Mouse (Mus musculus) limb, embryonic 11.5 days (tissue): ENCODE measurements around the gene Hip1. TPM values are rescaled to one million over a fixed set of nuclear protein-coding genes. Genes with fewer than 3 reads are reported as not detected.
A peak's percentile ranks its signal among the peaks of the same experiment; 100 is the strongest.
"Not testable (repeated sequence)": the region's sequence is repeated elsewhere in the genome, so short reads cannot be mapped to it uniquely, and the experiment has no call there.

Source experiments
- ATAC-seq: fragments of 200-750 bp; cut with Nextera tagmentation; 2 replicates; pipeline ENCODE4 v1.8.0; 2017; ENCODE audit warnings: low read depth; ENCODE audit not compliant: insufficient number of reproducible peaks, low FRiP score, low TSS enrichment
- DNase-seq: peaks from one replicate; pipeline ENCODE4 v3.0.0-alpha.2; 2015; ENCODE audit warnings: low spot score
- H3K27ac ChIP-seq: fragments of 300-500 bp; sonication (generic); replicated peaks from 2 replicates; pipeline ENCODE4 v1.5.1; 2014; ENCODE audit warnings: low read depth, mild to moderate bottlenecking, low read length
- H3K27me3 ChIP-seq: fragments of 300-500 bp; sonication (generic); 2 replicates; pipeline ENCODE4 v1.6.1; 2014; ENCODE audit warnings: mild to moderate bottlenecking, low read length, mixed read lengths; ENCODE audit not compliant: control insufficient read depth, insufficient read depth
- H3K36me3 ChIP-seq: fragments of 300-500 bp; sonication (generic); 2 replicates; pipeline ENCODE4 v1.6.1; 2014; ENCODE audit warnings: mild to moderate bottlenecking, low read length, moderate library complexity, mixed read lengths; ENCODE audit not compliant: control insufficient read depth, insufficient read depth
- H3K4me1 ChIP-seq: fragments of 300-500 bp; sonication (generic); 2 replicates; pipeline ENCODE4 v1.6.1; 2014; ENCODE audit warnings: low read length, mixed read lengths; ENCODE audit not compliant: control insufficient read depth, insufficient read depth
- H3K4me2 ChIP-seq: fragments of 300-500 bp; sonication (generic); 2 replicates; pipeline ENCODE4 v1.6.1; 2014; ENCODE audit warnings: low read depth, mild to moderate bottlenecking, moderate library complexity; ENCODE audit not compliant: severe bottlenecking
- H3K4me3 ChIP-seq: fragments of 300-500 bp; sonication (generic); 2 replicates; pipeline ENCODE4 v1.5.1; 2014; ENCODE audit warnings: low read depth, low read length
- H3K9ac ChIP-seq: fragments of 300-500 bp; sonication (generic); 2 replicates; pipeline ENCODE4 v1.6.1; 2014; ENCODE audit warnings: mild to moderate bottlenecking, low read length
- H3K9me3 ChIP-seq: fragments of 300-500 bp; sonication (generic); 2 replicates; pipeline ENCODE4 v1.6.1; 2016; ENCODE audit warnings: low read length; ENCODE audit not compliant: control insufficient read depth
- WGBS: fragments of 180-500 bp; shearing (Covaris S2); extraction: QIAGEN DNeasy Blood & Tissue Kit; methylation state at CpG from one replicate; pipeline ENCODE4 v1.1.7; 2014; 5-methylcytosine and 5-hydroxymethylcytosine counted together
- polyA plus RNA-seq: library from polyadenylated mRNA; unstranded; fragments of >200 nt; fragmentation: Nextera tagmentation; extraction: Ambion mirVana; gene quantifications from 2 replicates; pipeline ENCODE4 v1.2.1, GENCODE M21; 2014

Gene Hip1
- polyA plus RNA-seq, 1 experiment from 2014 or later = 35.2 TPM

GRCm38 (mm10) chr5:135375167-135375566 lies 169.8 kb downstream of the Hip1 start:
- Histone ChIP-seq H3K4me3 (no peak overlapping the region), H3K4me2 (no peak overlapping the region), H3K4me1 (peaks cover 5% of the 10 kb centered on the region; the same call in 1 of the 2 replicates), H3K36me3 (peaks cover 40% of the 10 kb centered on the region), H3K27ac (no peak overlapping the region), H3K27me3 (no peaks in the 10 kb centered on the region), H3K9ac (no peak overlapping the region), H3K9me3 (no peaks in the 10 kb centered on the region)
- DNase-seq (no peak), ATAC-seq (no peak)
- 95% methylated on average over 8 of the region's 8 CpGs for WGBS

GRCm38 (mm10) chr5:135373601-135374000 lies 171.3 kb downstream of the Hip1 start:
- DNase-seq = no peak
- H3K27ac ChIP-seq = no peak overlapping the region
- WGBS = 94% methylated on average over 5 of the region's 5 CpGs
- no peak overlapping the region for H3K9ac ChIP-seq
- peaks cover 5% of the 10 kb centered on the region; the same call in 1 of the 2 replicates for H3K4me1 ChIP-seq
- H3K4me3 ChIP-seq = no peak overlapping the region
- no peaks in the 10 kb centered on the region for H3K27me3 ChIP-seq
- H3K36me3 ChIP-seq = peaks cover 33% of the 10 kb centered on the region
- no peak for ATAC-seq
- no peak overlapping the region for H3K4me2 ChIP-seq
- no peaks in the 10 kb centered on the region for H3K9me3 ChIP-seq

GRCm38 (mm10) chr5:135371195-135371594 lies 173.7 kb downstream of the Hip1 start:
- Histone ChIP-seq H3K4me3 (no peak overlapping the region), H3K4me1 (peaks cover 5% of the 10 kb centered on the region; the same call in 1 of the 2 replicates), H3K9ac (no peak overlapping the region), H3K27ac (no peak overlapping the region), H3K27me3 (no peaks in the 10 kb centered on the region), H3K9me3 (no peaks in the 10 kb centered on the region), H3K4me2 (peak overlapping the region; percentile 23; the same call in 1 of the 2 replicates), H3K36me3 (peaks cover 24% of the 10 kb centered on the region)
- 96% methylated on average over 13 of the region's 13 CpGs for WGBS
- DNase-seq = no peak
- no peak for ATAC-seq

GRCm38 (mm10) chr5:135369787-135370654 lies 174.9 kb downstream of the Hip1 start, which contains the start of gene Nsun5:
Nsun5 (plus strand) TSS chr5:135369953.
- Histone ChIP-seq H3K9ac (peak within 1 kb of the TSS; percentile 63), H3K4me2 (peak within 1 kb of the TSS; percentile 82), H3K9me3 (no peaks in the 10 kb centered on the region), H3K36me3 (peaks cover 14% of the 10 kb centered on the region; the same call in 1 of the 2 replicates), H3K27ac (no peak within 1 kb of the TSS), H3K27me3 (no peaks in the 10 kb centered on the region), H3K4me1 (peaks cover 5% of the 10 kb centered on the region; the same call in 1 of the 2 replicates), H3K4me3 (peak within 1 kb of the TSS; percentile 64)
- ATAC-seq (peak; percentile 67; the same call in 1 of the 2 replicates), DNase-seq (peak; percentile 98)
- WGBS = under 1% methylated on average over 64 of the region's 64 CpGs

GRCm38 (mm10) chr5:135369196-135369595 lies 175.7 kb downstream of the Hip1 start:
- ATAC-seq, DNase-seq, H3K9me3 ChIP-seq, H3K27ac ChIP-seq, H3K27me3 ChIP-seq, H3K4me1 ChIP-seq: not testable (repeated sequence)
- 54% methylated on average over 9 of the region's 9 CpGs for WGBS
- Histone ChIP-seq H3K36me3 (peaks cover 11% of the 10 kb centered on the region; the same call in 1 of the 2 replicates), H3K4me2 (peak overlapping the region; percentile 82), H3K9ac (peak overlapping the region; percentile 63), H3K4me3 (peak overlapping the region; percentile 64)

GRCm38 (mm10) chr5:135368312-135368711 lies 176.6 kb downstream of the Hip1 start:
- no peak for ATAC-seq
- no peak overlapping the region for H3K4me3 ChIP-seq
- H3K9ac ChIP-seq = no peak overlapping the region
- H3K4me1 ChIP-seq = peaks cover 5% of the 10 kb centered on the region; the same call in 1 of the 2 replicates
- no peak overlapping the region for H3K27ac ChIP-seq
- peaks cover 8% of the 10 kb centered on the region; the same call in 1 of the 2 replicates for H3K36me3 ChIP-seq
- WGBS = 86% methylated on average over 6 of the region's 6 CpGs
- H3K4me2 ChIP-seq = no peak overlapping the region
- H3K9me3 ChIP-seq = no peaks in the 10 kb centered on the region
- H3K27me3 ChIP-seq = no peaks in the 10 kb centered on the region
- no peak for DNase-seq

- Histone ChIP-seq H3K9me3 (no peaks in the 10 kb centered on the region), H3K27me3 (no peaks in the 10 kb centered on the region), H3K27ac (no peak overlapping the region), H3K4me3 (no peak overlapping the region), H3K36me3 (peaks cover 6% of the 10 kb centered on the region; the same call in 1 of the 2 replicates), H3K4me1 (peaks cover 5% of the 10 kb centered on the region; the same call in 1 of the 2 replicates), H3K9ac (no peak overlapping the region), H3K4me2 (no peak overlapping the region)
- 61% methylated on average over 6 of the region's 6 CpGs for WGBS
- ATAC-seq (no peak), DNase-seq (no peak)
Observed at GRCm38 (mm10) chr5:135367841-135368240, 177.1 kb downstream of the Hip1 start.

GRCm38 (mm10) chr5:135363540-135363939 lies 181.4 kb downstream of the Hip1 start:
- WGBS = 26% methylated on average over 12 of the region's 12 CpGs
- no peaks in the 10 kb centered on the region for H3K4me1 ChIP-seq
- H3K27ac ChIP-seq = no peak overlapping the region
- H3K9ac ChIP-seq = no peak overlapping the region
- peak; percentile 66 for DNase-seq
- no peaks in the 10 kb centered on the region for H3K36me3 ChIP-seq
- H3K9me3 ChIP-seq = no peaks in the 10 kb centered on the region
- H3K4me2 ChIP-seq = no peak overlapping the region
- no peak overlapping the region for H3K4me3 ChIP-seq
- ATAC-seq = no peak
- no peaks in the 10 kb centered on the region for H3K27me3 ChIP-seq
